Mouse (Mus musculus): ENCODE measurements around the gene Fam228b.
"Not testable (repeated sequence)": the region's sequence is repeated elsewhere in the genome, so short reads cannot be mapped to it uniquely, and the experiment has no call there.

Fam228b gene

DNA sequence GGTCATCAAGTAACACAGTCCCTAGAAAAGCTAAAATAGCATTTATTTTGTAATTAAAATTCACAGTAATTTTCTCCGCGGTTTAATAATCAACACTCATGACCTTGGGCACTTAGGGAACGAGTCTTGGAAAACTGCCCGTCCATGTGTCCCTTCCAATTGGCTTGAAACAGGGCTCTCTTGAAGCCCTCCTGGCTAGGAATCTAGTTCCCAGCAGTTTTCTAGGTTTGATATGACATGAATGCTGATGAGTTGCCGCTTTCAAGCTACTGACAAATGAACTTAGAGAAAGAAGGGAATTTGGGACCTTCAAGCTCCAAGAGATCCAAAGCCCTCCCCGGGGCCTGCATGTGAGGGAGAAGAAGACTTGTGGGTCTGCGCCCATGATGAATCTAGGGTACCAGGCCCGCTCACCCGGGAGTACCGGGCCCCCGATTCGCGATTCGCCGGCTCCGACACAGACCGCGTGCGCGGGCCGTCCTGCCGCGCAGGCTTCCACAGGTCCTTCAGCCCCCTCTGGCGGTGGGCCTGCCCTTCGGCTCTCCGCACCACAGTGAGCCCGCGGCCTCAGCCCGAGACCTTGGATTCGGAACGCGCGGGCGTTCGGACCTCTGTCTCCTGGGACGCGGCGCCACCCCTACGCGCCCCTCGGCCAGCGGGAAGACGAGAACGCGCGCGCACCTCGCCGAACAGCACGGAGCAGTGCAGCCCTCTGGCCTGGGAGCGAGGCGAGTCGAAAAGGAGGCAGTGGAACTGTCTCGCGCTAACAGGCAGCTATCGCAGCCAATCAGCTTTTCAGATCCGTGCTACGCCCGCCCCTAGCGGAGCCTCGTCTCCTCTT is at the start of gene Fam228b, which contains the start of gene Pfn4:
TSS of gene Fam228b (minus strand) at position 776 of the 841 bp plus-strand sequence.
TSS of gene Pfn4 (plus strand) at position 531 of the 841 bp plus-strand sequence.
- peak; percentile 90 to 96 for DNase-seq (ENCODE audit: low spot score in 2 of 2)

DNA sequence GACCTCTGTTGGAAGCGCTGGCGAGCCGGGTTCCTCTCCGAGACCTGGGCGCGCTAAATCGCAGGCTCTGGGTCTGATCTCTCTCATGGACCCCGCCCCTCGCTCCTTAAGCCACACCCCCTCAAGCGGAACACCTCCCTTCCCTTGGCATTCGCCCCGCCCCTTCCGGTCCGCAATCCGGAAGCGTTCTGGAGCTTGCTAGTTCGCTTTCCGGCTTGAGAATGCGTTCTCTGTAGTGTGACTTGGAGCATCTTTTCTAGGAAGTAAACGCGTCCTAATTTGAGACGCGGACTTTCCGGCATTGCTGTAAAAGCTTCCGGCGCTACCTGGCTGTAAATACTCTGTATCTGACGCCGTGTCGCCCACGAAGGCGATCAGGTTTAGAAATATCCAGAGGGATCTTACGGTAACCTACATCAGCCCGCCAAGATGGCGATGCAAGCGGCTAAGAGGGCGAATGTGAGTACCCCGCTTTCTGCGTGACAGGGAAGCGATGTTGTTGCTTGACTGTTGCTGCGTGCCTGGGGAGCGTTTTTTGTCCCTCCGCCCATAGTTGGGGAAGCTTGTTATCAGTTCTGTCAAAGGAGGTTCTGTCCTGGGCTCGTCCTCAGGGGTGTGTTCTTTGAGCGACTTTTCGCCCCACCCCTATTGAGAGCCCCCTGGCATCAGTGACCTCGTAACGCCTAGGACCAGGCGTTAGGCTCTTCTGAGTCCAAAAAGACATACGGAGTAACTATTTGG is 48.5 kb upstream of the Fam228b start, which contains the start of gene Sf3b6:
TSS of gene Sf3b6 (plus strand) at position 184 of the 741 bp plus-strand sequence.
- DNase-seq (ENCODE audit: low spot score in 2 of 2), result peak; percentile 96 to 99

DNA sequence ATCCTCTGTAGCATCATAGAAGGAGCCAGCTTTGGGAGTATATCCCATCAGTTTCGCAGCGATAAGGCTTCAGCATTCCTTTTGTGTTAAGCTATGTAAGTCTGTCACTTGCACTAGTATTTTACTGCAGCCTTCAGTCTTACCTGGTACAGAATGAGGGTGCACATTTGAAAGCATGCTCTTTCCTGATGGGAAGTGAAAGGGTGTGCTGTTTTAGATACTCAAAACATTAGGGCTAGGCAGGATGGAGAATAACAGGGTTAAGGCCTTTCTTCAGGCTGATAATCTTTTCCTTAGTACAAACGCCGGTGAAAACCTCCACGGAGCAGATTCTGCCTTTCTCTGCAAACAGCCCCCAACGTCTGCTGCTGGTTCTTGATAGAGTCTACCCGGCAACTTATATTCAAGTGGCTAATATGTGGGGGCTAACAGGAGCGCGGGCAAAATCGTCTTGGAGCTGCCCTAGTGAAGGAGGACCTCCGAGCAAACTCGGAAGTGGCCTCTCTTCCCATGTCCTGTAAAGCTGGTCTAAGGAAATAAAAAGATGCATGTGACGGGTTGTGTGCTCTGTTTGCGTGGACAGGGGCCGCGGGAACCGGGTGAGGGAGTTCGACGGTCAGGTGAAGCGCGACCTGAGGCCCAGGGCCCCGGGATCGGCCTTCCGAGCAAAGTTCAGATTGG is 47.8 kb upstream of the Fam228b start:
- DNase-seq (ENCODE audit: low spot score in 2 of 2), result no peak

DNA sequence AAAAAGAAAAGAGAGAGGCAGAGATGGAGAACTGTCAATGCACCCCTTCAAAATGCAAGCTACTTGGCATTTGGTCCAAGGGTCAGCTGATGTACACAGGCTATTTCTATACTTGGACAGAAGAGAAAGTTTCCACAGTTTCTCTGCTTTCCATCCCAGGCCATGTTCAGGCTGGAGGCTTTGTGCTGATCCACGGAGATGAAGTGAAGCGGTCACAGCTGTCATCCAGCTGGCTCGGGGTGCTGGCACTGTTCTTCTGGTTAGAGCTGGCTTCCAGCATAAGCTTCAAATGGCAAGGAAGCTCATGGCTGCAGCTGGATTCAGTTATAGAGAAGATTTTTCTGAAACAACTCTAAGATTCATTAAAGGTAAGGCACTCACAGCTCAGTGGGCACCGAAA is 44.6 kb upstream of the Fam228b start:
- DNase-seq (ENCODE audit: low spot score in 2 of 2), result no peak

DNA sequence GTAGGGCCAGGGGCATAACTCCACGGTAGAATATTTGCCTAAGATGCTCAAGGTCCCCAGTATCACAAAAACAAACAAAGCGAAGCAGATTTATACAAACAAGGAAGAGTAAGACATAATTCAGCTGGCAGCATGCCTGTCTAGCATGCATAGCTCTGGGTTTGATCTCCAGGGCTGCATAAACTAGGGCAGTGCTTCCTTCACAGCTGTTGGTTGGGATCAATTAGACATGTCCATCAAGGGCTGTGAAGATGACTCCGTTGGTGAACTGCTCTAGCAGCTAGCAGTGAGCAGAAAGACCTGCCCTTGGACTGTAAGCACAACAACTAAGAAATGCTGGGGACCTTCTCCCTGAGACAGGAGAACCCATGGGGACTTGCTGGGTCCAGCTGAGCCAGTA is 42.6 kb upstream of the Fam228b start:
- no peak for DNase-seq (ENCODE audit: low spot score in 2 of 2)

DNA sequence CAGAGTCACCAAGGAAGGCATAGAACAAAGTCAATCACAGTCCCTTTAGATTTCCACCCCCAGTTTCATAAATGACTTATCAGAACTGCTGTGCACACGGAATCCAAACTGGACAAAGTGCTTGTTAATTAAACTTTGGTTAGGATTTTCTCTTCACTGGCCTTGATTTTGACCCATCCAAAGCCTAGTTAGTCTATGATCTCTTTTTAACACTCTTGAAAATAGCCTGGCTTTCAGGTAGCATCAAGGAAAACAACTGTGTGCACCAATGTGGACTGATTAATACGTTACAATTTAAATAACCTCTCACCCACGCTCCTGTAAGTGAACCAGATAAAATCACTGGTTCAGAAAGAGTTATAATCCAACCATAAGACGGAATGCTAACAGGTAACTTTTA is 42.0 kb upstream of the Fam228b start:
- DNase-seq (ENCODE audit: low spot score in 2 of 2), result no peak

DNA sequence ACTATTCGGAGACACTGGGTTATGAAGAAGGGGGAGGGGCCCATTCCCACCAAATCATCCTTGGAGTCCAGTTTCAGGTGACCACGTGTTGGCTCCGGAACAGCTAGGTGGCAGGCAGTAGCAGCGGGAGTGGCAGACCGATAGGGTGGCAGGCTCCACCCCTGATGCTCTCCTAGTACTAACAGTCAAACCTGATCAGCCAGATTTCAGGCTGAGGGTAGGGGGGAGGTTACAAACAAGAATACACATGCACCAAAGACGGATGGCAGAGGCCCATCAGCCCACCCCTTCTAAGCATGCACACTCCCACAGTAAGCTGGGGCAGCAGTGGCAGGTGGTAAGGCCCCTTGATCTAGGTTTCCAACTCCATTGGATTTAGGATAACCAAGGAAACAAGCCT is 28.4 kb upstream of the Fam228b start:
- DNase-seq (ENCODE audit: low spot score in 2 of 2), result not testable (repeated sequence)

DNA sequence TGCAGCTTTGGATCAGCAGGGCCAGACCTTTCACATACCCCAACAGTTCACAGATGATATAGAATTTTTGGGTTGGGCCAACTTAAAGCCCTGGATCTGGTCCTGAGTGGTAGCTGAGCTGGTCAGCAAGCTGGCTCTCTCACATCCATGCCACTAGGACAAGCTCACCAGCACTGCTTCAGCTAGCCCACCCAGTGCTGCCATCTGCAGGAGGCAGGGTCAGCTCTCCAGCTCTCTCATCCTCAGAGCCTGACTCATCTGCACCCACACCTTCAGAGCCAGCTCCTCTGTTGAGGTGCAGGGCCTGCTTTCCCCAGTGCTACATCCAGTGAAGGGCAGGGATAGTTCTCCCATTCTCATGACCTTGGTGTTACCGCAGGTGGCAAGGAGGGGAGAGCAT is 24.7 kb upstream of the Fam228b start:
- DNase-seq (ENCODE audit: low spot score in 2 of 2), result no peak

DNA sequence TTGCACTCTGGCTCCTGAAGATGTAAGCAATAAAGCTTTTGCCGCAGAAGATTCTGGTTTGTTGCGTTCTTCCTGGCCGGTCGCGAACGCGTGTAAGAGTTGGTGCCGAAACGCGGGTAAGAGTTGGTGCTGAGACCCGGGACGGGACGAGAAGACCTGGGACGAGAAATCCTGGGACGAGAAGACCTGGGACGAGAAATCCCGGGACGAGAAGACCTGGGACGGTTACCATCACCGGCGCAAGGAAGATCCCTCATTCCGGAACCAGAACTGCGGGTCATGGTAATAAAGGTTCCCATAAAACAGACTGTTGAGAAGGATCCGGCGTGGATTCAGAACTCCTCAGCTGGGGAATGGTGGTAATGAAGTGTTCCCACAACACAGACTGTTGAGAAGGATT is 19.1 kb upstream of the Fam228b start:
- peak in 1 of 2 experiments; percentile 55 for DNase-seq (ENCODE audit: low spot score in 2 of 2)

DNA sequence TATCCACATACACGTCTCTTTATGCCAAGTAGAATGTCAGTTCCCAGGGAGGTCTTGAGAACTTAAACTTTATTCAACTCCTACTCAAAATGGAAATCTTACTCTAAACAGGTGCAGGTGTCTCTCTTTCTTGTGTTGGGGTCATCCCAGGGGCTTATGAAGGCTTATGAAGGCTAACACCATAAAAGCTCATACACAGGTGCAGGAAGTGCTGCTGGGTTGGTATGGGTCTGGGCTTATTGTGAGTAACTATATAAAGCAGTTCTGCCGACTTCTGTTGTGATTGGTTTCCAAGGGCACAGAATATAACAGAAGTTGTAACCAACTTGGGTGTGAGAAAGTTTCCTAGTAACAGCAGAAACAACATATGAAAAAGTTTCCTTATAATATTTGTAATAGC is 15.4 kb upstream of the Fam228b start:
- DNase-seq (ENCODE audit: low spot score in 2 of 2), result no peak

DNA sequence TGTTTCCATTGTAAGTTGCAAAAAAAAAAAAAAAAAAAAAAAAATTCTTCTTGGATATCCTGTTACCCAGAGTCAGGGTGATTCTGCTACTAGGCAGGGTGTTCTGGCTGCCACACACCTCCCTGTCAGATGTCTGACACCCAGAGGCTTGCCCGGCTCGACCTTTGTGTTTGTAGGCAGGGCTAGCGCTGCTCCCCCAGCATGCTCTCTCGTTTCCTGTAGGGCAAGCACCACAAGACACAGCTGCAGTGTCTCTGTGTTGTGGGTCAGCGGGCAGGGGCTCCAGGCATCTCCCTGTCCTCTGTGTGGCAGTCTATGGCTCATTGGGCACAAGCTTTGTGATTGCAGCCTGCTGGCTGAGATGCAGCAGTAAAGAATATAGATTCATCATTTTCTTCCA is 14.5 kb upstream of the Fam228b start:
- no peak for DNase-seq (ENCODE audit: low spot score in 2 of 2)

DNA sequence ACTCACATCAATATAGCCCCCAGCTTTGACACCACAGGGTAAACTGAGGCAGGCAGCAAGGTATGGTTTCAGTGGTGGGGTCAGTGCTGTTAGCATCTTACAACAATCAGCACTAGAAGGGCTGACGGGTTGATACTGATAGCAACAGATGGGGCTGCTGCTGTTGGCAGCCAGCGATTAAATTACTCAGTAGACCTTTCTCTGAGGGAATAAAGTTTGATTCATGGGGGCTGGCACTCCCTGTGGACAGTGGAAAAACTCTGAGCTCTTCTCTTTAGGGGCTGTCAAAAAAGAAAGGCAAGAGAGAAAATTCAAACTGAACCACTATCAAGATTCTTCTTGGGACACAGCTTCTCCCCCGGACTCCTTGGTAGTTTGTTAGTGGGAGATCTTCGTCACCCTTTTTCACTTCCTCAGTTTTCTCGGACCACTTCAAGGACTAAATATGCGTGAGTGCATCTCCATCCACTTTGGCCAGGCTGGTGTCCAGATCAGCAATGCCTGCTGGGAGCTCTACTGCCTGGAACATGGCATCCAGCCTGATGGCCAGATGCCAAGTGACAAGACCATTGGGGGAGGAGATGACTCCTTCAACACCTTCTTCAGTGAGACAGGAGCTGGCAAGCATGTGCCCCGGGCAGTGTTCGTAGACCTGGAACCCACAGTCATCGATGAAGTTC is 12.8 kb upstream of the Fam228b start:
- not testable (repeated sequence) for DNase-seq (ENCODE audit: low spot score in 2 of 2)

DNA sequence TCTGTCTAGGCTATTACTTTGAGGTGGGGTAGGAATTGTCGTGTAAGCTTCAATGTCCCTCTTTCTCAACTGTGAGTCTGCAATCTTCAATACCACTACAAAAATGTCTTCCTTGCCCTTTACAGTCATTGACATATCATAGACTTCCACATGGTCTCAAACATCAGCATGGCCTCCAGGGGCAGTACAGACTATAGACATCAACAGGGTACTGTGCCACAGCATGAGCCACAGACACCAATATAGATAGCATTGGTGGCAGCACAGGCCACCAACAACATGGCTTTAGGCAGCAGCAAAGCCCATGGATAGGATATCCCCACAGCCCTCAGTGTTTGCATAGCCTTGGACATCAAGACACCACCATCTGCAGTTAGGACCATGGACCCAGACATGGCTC is 12.2 kb upstream of the Fam228b start:
- no peak for DNase-seq (ENCODE audit: low spot score in 2 of 2)

DNA sequence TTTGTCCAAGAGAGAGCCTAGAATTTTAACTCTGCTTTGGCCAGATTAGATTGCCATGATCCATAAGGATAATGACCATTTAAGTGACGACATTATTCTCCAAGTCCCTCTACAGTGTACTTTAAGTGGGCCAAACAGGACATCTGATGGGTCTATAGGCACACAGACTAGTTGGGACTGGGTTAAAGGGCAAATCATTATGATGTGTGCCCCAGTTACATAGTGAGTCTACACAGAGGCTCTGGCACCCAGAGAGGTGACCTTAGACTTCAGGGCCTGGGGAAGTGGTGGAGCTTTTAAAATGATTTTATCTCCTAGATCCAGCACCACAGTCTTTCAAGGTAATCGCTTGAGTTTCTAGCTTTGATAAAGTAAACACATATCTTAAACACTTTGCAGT is 11.2 kb upstream of the Fam228b start:
- no peak for DNase-seq (ENCODE audit: low spot score in 2 of 2)

DNA sequence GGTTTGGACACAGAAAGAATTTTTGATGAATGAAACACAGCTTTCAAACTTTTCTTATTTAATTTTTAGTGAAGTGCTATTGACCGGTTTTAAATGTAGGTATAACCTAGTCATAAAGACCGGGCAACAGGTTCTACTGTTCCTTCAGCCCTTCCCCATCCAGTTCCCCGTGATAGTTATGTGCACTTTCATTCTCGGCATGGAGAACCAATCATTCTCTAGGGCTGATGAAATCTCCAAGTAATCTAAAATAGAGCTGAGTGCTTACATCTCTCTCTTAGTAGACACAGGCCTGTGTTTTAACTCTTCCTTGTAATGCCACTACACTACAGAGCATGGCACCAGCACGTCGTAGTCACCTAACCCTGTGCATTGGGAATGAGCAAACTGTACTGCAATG is 8.7 kb upstream of the Fam228b start:
- no peak for DNase-seq (ENCODE audit: low spot score in 2 of 2)

DNA sequence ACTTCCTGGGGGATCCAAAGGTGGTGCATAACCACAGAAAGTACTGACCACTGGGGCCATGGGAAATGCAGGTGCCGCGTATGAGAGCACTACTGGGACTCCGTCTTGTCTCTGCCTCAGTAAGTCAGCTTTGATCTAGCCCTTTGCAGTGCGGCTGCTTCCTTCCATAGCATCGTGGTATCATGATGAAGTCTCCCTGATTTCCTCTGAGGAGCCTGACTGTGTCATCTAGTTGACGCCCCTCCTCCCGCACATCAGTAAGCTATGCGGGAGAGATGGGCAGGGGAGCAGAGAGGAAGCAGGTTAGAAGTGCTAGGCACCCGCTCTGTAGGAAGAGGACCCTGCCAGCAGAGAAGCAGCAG is 6.5 kb upstream of the Fam228b start:
- DNase-seq (ENCODE audit: low spot score in 2 of 2), result no peak

DNA sequence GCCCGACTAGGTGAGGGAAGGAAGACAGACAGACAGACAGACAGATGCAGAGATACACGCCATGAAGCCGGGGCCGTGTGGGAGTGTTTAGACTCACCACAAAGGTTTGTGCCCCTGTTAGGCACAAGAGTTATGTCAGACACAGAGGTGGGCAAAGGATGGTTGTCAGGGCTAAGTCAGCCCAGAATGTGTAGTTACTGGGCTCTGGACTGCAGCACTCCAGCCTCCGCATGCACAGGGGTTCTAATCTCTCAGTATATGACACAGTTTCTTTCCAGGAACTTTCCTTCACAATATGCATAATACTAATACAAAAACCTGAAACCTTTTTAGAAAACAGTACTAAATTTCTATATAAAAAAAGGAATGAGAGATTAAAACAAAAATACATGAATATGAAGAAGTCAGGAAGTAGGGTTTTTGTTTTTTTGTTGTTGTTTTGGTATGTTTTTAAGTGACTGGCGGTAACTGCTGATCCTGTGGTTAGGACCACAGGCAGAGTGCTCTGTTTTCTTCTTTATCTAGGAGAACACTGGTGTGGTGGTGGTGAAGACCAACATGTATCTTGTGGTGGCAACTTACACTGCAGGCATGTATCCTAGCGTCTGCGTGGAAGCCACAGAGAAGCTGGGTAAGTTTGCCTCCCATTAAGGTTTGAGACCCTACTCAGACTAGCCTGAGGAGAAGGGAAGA is 6.0 kb upstream of the Fam228b start:
- DNase-seq (ENCODE audit: low spot score in 2 of 2), result no peak

DNA sequence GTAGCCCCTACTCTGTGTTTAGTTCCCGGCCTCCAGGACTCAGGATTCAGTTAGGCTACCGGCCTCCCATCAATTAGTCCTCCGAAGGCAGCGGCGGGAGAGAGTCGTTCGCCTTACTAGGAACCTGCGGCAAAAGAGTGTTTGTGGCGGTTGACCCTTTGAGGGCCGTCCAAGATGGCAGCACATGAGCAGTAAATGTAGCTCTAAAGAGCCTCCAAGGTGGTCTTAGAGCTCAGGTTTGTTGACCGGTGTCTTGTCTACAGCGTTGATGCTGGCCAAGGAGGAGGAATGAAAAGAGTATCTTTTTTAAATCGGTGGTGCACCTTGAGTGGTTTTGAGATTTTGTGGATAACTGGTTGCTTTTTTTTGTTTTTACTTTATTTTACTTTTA is 261 bp upstream of the Fam228b start:
- DNase-seq (ENCODE audit: low spot score in 2 of 2), result no peak

DNA sequence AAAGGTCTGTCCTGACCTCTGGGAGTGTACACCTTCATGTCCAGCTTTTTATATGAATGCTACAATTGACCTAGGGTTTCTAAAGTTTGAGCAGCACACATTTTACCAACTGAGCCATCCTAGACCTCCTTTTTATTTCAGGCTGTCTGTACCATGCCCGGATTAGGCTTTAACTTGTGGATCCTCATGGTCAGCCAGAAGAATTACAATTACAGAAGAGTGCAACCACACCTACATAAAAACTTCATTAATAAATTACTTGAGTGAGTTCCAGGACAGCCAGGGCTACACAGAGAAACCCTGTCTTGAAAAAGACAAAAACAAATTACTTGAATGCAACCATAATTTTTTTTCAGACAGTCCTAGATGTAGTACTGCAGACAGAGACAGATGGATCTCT is 12.0 kb downstream of the Fam228b start:
- no peak for DNase-seq (ENCODE audit: low spot score in 2 of 2)

DNA sequence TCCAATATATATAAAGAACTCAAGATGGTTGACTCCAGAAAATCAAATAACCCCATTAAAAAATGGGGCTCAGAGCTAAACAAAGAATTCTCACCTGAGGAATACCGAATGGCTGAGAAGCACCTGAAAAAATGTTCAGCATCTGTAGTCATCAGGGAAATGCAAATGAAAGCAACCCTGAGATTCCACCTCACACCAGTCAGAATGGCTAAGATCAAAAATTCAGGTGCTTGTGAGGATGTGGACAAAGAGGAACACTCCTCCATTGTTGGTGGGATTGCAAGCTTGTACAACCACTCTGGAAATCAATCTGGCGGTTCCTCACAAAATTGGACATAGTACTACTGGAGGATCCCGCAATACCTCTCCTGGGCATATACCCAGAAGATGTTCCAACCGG is 14.6 kb downstream of the Fam228b start:
- not testable (repeated sequence) for DNase-seq (ENCODE audit: low spot score in 2 of 2)

DNA sequence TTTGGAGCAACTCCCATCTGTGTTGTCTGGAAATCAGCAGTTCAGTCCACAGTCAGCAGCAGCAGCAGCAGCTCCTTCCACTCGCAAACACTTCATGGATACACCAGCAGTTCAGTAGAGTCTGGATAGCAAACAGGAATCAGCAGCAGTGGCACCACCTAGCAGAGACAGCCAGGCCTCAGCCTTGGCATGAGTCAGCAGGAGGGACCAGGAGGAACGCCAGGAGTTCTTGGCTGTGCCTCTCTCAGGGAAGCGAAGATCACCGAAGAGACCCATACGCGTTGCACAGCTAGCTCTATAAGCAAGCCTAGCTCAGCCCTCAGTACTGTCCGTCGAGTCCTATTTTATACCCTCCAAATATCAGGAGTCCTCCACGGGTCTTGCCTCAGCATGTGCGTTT is 24.6 kb downstream of the Fam228b start:
- no peak for DNase-seq (ENCODE audit: low spot score in 2 of 2)
